Mouse (Mus musculus) megakaryocyte, embryonic 14.5 days (primary cell): Measurements from ENCODE around the gene Arf3.

Experiments used
- FLI1 ChIP-seq: IDR thresholded peaks from 2 replicates; pipeline ENCODE4 v1.6.1; 2012; ENCODE audit warnings: low read length, inconsistent platforms, mixed read lengths
- GATA1 ChIP-seq: IDR thresholded peaks from 3 replicates; pipeline ENCODE4 v1.6.1; 2012; ENCODE audit warnings: mixed read lengths, low read length, inconsistent platforms, borderline replicate concordance

GRCm38 (mm10) chr15:98729791-98730545 is 33.0 kb downstream of the Arf3 start:
- no peak for TF ChIP-seq GATA1
- TF ChIP-seq FLI1 = no peak
